Mouse (Mus musculus): ENCODE measurements around the gene Prr19.

GRCm38 (mm10) chr7:25290911-25291310 is 10.3 kb upstream of the Prr19 start:
- TF ChIP-seq CTCF (IDR thresholded peaks at IDR 0.05; ENCODE audit: low read depth) (no peak), EP300 (IDR thresholded peaks at IDR 0.05; ENCODE audit: low read depth) (no peak)
